Mouse (Mus musculus) embryonic facial prominence, embryonic 15.5 days (tissue): ENCODE results near the gene Raly. TPM values are rescaled to one million over a fixed set of nuclear protein-coding genes. Genes with fewer than 3 reads are reported as not detected.
A peak's percentile ranks its signal among the peaks of the same experiment; 100 is the strongest.
"Not testable (repeated sequence)": the region's sequence is repeated elsewhere in the genome, so short reads cannot be mapped to it uniquely, and the experiment has no call there.

Experiments used
- ATAC-seq: fragments of 200-750 bp; cut with Nextera tagmentation; 2 replicates; pipeline ENCODE4 v1.8.0; 2017; ENCODE audit warnings: low read depth, moderate TSS enrichment; ENCODE audit not compliant: insufficient number of reproducible peaks, low FRiP score, low TSS enrichment
- H3K27ac ChIP-seq: fragments of 300-500 bp; sonication (generic); replicated peaks from 2 replicates; pipeline ENCODE4 v1.5.1; 2015; ENCODE audit warnings: mild to moderate bottlenecking, inconsistent platforms
- H3K27me3 ChIP-seq: fragments of 300-500 bp; sonication (generic); 2 replicates; pipeline ENCODE4 v1.6.1; 2015; ENCODE audit warnings: inconsistent platforms
- H3K36me3 ChIP-seq: fragments of 300-500 bp; sonication (generic); 2 replicates; pipeline ENCODE4 v1.6.1; 2015; ENCODE audit warnings: mild to moderate bottlenecking, inconsistent platforms
- H3K4me1 ChIP-seq: fragments of 300-500 bp; sonication (generic); 2 replicates; pipeline ENCODE4 v1.6.1; 2015; ENCODE audit warnings: inconsistent platforms
- H3K4me2 ChIP-seq: fragments of 300-500 bp; sonication (generic); replicated peaks from 2 replicates; pipeline ENCODE4 v1.6.1; 2015; ENCODE audit warnings: mild to moderate bottlenecking, inconsistent platforms
- H3K4me3 ChIP-seq: fragments of 300-500 bp; sonication (generic); replicated peaks from 2 replicates; pipeline ENCODE4 v1.5.1; 2015; ENCODE audit warnings: mild to moderate bottlenecking, inconsistent platforms
- H3K9ac ChIP-seq: fragments of 300-500 bp; sonication (generic); 2 replicates; pipeline ENCODE4 v1.6.1; 2015; ENCODE audit warnings: inconsistent platforms
- H3K9me3 ChIP-seq: fragments of 300-500 bp; sonication (generic); replicated peaks from 2 replicates; pipeline ENCODE4 v1.6.1; 2016; ENCODE audit warnings: inconsistent platforms
- WGBS: fragments of 180-500 bp; shearing (Covaris S2); methylation state at CpG from one replicate; pipeline ENCODE4 v1.1.7; 2015; 5-methylcytosine and 5-hydroxymethylcytosine counted together
- polyA plus RNA-seq: library from polyadenylated mRNA; unstranded; fragments of >200 nt; fragmentation: Nextera tagmentation; extraction: Ambion mirVana; gene quantifications from 2 replicates; pipeline ENCODE4 v1.2.1, GENCODE M21; 2015

Raly gene
- polyA plus RNA-seq, 1 experiment from 2014 or later: 49.4 TPM

DNA sequence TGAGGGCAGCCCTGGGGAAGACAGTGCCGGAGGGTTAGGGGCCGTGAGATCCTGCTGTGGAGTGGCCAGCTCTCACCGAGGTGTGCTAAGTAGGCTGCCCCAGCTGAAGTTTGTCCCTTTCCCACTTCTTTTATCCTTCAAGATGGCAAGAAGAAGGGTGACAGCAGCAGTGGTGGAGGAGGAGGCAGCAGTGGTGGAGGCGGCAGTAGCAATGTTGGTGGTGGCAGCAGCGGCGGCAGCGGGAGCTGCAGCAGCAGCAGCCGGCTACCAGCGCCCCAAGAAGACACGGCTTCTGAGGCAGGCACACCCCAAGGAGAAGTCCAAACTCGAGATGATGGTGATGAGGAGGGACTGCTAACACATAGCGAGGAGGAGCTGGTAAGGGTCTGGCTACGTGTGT is 72.8 kb downstream of the Raly start:
- no peak overlapping the region for H3K9ac ChIP-seq
- peaks cover 86% of the 10 kb centered on the region for H3K36me3 ChIP-seq
- no peak overlapping the region for H3K4me2 ChIP-seq
- no peaks in the 10 kb centered on the region for H3K27me3 ChIP-seq
- H3K4me1 ChIP-seq: no peaks in the 10 kb centered on the region
- no peak overlapping the region for H3K27ac ChIP-seq
- H3K4me3 ChIP-seq: no peak overlapping the region
- ATAC-seq: no peak
- H3K9me3 ChIP-seq: no peaks in the 10 kb centered on the region
- 94% methylated on average over 13 of the region's 13 CpGs for WGBS

DNA sequence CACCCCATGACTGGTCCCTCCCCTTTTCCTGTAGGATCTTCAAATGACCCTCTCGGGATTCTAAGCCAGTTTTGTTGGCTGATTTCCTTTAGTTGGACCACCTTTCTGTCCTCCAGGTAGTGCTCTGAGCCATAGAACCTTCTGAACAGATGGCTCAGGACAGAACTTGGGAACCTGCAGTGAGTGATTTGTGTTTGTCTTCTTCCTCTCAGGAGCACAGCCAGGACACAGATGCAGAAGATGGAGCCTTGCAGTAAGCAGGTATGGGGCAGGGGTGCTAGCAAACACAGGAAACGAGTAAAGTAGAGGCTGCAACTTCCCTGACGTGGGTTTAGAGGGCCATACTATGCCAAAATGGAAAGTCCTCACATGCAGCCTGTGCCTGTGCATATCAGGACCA is 74.8 kb downstream of the Raly start:
- Histone ChIP-seq H3K4me3 (no peak overlapping the region), H3K4me2 (no peak overlapping the region), H3K9me3 (no peaks in the 10 kb centered on the region), H3K36me3 (peaks cover 88% of the 10 kb centered on the region), H3K27ac (no peak overlapping the region), H3K9ac (no peak overlapping the region), H3K27me3 (no peaks in the 10 kb centered on the region), H3K4me1 (no peaks in the 10 kb centered on the region)
- no peak for ATAC-seq
- 79% methylated on average over 3 of the region's 3 CpGs for WGBS

DNA sequence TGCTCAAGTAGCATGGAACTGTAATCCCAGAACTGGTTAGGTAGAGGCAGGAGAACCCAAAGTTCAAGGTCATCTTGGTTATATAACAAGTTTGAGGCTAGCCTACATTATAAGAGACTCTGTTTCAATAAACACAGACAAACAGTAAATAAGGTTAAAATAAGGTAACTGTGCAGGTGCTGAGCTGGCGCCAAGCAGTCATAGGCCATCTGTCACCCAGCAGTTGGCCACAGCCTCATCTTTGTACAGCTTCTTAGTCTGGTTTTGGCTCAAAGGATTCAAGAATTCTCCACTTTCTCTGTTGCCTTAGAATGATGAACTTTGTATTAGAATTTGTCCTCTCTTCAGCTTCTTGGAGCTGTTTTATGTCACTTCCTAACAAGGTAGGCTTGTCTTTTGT is 77.2 kb downstream of the Raly start:
- no peak for ATAC-seq
- Histone ChIP-seq H3K27ac (no peak overlapping the region), H3K9ac (no peak overlapping the region), H3K4me2 (no peak overlapping the region), H3K36me3 (peaks cover 86% of the 10 kb centered on the region), H3K9me3 (no peaks in the 10 kb centered on the region), H3K4me3 (no peak overlapping the region), H3K27me3 (no peaks in the 10 kb centered on the region), H3K4me1 (no peaks in the 10 kb centered on the region)
- 95% methylated on average over 1 of the region's 1 CpGs for WGBS

DNA sequence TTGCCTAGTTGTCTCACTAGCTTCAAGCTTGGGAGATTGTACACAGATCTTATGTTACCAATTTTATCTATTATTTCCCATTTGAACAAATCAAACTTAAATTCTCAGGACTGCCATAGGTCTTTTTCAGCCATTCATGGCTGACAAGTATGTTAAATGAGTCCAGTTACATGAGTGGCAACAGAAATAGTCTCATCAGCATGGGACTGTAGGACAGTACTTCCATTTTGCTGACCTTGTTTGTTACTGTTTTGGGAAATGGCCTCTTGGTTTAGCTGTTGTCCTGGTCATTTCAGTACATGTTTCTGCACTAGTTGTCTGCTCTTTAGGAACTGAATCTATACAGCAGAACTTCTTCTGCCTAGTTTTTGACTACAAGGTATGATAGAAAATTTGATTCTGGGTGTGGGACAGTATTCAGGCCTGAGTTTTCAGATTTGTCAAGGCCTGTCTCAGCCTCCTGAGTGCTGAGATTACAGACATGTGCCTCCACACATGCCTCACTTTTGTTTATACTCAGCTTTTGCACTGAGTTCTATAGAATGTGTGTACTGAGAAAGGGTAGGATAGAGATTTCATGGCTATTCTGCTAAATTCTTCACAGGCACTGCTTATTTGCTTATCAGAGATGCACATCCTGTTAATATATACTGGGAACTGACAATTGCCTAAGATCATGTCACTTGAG is 79.2 kb downstream of the Raly start:
- Histone ChIP-seq H3K27me3 (no peaks in the 10 kb centered on the region), H3K9ac (no peak overlapping the region), H3K4me2 (no peak overlapping the region), H3K4me3 (no peak overlapping the region), H3K9me3 (no peaks in the 10 kb centered on the region), H3K36me3 (peaks cover 80% of the 10 kb centered on the region), H3K27ac (no peak overlapping the region), H3K4me1 (no peaks in the 10 kb centered on the region)
- no peak for ATAC-seq

DNA sequence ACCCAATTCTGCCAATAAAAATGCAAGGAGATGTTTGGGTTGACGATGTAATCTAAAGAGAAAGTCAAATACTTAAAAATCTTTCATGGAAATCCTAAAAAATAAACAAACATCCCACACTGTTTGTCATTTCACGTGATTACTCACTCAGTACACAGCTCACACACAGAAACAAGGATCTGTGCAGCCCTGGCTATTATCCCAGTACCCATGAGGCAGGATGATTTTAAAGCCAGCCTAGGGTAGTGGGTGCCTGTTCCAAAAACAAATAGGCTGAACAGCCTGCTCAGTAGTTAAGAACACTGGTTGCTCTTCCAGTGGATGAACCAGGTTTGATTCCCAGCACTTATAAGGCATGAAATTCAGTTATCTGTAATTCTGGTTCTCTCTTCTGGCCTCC is 85.7 kb downstream of the Raly start:
- 79% methylated on average over 2 of the region's 2 CpGs for WGBS
- Histone ChIP-seq H3K27me3 (no peaks in the 10 kb centered on the region), H3K27ac (no peak overlapping the region), H3K4me3 (no peak overlapping the region), H3K4me1 (no peaks in the 10 kb centered on the region), H3K4me2 (no peak overlapping the region), H3K36me3 (peaks cover 57% of the 10 kb centered on the region), H3K9me3 (no peaks in the 10 kb centered on the region), H3K9ac (no peak overlapping the region)
- ATAC-seq: no peak

DNA sequence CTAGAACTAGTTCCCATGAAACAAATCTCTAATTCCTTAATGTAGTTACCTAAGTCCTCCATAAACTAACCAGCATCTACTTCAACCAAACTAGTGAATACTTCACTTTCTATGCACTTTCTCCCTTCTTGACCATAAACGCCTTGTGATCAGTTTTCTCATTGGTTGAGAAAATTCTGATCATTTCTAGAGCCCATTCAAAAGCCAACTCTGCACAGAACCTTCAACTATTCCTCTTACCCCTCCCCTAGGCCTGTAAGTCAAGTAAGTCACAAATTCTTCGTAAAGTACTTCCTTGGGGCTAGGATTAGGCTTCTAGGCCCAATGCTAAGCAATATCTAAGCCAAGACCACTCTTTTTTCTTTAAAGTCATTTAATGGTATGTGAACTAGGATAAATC is 100.7 kb downstream of the Raly start:
- Histone ChIP-seq H3K4me3 (peak overlapping the region; percentile 63), H3K9me3 (no peaks in the 10 kb centered on the region), H3K27ac (peak overlapping the region; percentile 90; the same call in 1 of the 2 replicates), H3K27me3 (no peaks in the 10 kb centered on the region), H3K36me3 (peaks cover 14% of the 10 kb centered on the region), H3K4me2 (peak overlapping the region; percentile 55), H3K4me1 (peaks cover 10% of the 10 kb centered on the region), H3K9ac (peak overlapping the region; percentile 82)
- no peak for ATAC-seq
- WGBS: 6% methylated on average over 2 of the region's 2 CpGs

DNA sequence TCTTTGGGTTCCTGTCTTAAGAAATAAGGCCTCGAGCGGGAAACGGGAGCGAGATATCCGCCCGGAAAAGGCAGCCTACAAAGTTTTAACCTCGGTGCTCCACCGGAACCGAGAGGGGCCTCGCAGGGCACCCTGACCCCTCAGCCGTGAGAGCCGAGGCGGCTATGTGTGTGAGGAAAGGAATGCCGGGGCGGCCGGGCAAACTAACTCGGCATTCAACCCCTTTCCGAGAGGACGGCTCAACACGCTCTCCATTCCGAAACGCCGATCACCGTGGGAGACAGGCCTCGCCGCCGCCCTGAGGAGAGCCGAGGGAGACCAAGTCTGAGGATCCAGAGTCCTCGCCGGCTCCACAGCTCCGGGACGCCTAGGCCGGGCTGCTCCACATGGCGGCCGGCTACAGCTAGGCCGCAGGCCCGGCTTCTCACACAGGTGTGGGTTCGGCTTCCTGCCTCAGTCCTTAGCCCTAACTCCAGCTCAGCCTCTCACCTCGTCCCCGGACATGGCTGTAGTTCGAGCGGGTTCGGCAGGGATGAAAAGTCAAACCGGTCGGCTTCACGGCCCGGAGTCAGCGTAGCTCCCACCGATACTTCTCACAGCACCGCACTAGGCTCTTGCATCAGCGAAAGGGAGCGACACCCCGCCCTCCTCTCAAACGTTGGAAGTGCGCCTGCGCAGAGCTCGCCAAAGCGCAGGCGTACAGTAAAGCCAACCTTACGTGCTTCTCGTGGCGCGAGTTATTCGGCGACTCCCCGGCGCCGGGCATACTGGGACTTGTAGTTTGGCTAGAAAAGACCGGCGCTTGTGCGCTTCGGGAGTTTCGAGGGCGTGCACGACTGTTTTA is 101.5 kb downstream of the Raly start, which contains the start of gene Eif2s2:
Gene Eif2s2 (minus strand): TSS at position 735 of the 844 bp plus-strand sequence.
- Histone ChIP-seq H3K9me3 (no peaks in the 10 kb centered on the region), H3K27me3 (no peaks in the 10 kb centered on the region), H3K36me3 (0 out of 2 replicates have a peak, but pooled peaks cover 8% of the 10 kb centered on the region), H3K9ac (peak within 1 kb of the TSS; percentile 82), H3K4me3 (peak within 1 kb of the TSS; percentile 63), H3K27ac (peak within 1 kb of the TSS; percentile 90), H3K4me1 (peaks cover 10% of the 10 kb centered on the region), H3K4me2 (peak within 1 kb of the TSS; percentile 55)
- WGBS: under 1% methylated on average over 75 of the region's 75 CpGs
- ATAC-seq: peak; percentile 96

DNA sequence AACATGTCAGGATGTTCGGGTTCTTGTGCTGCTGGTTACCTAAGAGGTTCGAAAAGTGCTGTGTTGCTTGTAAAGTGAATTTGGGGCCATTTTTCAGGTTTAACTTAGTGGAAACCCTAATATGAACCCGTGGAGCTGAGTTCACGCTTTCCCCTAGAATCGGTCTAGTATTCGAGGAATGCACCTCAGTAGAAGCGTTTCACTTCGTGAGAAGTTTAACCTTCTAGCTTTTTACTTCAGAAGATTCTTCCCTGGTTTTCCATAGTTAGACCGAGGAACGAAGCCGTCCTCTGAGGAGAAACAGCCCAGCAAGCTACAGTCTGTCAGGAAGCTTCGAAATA is 102.1 kb downstream of the Raly start:
- WGBS: 8% methylated on average over 12 of the region's 12 CpGs
- Histone ChIP-seq H3K27ac (peak overlapping the region; percentile 53; the same call in 1 of the 2 replicates), H3K4me2 (peak overlapping the region; percentile 55), H3K9me3 (no peaks in the 10 kb centered on the region), H3K4me1 (peaks cover 10% of the 10 kb centered on the region), H3K36me3 (0 out of 2 replicates have a peak, but pooled peaks cover 4% of the 10 kb centered on the region), H3K27me3 (no peaks in the 10 kb centered on the region), H3K9ac (0 out of 2 replicates have a peak overlapping the region, but pooled peaks have one; percentile 9), H3K4me3 (peak overlapping the region; percentile 63)
- ATAC-seq: peak; percentile 27; the same call in 1 of the 2 replicates

DNA sequence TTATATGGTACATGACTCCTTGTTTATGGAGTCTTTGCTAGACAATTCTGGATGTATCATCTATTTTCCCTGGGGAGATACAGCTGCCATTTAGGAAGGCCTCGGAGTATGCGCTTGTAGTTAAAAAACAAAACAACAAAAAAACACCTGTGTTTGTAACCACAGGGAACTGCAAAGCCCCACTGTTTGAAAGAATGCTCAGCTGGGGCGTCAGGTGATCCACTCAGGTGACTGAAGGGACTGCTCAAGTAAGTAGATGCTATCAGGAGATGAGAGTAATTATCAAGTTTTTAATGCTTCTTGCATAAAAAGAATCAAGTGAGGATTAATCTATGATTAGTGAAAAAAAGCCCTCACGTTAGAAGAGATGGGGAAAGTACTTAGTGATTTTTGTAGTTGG is 102.7 kb downstream of the Raly start:
- 51% methylated on average over 4 of the region's 4 CpGs for WGBS
- no peak overlapping the region for H3K27ac ChIP-seq
- H3K36me3 ChIP-seq: no peaks in the 10 kb centered on the region
- H3K4me3 ChIP-seq: peak overlapping the region; percentile 63; the same call in 1 of the 2 replicates
- no peak for ATAC-seq
- peaks cover 10% of the 10 kb centered on the region for H3K4me1 ChIP-seq
- H3K9ac ChIP-seq: no peak overlapping the region
- H3K9me3 ChIP-seq: no peaks in the 10 kb centered on the region
- peak overlapping the region; percentile 55 for H3K4me2 ChIP-seq
- no peaks in the 10 kb centered on the region for H3K27me3 ChIP-seq

DNA sequence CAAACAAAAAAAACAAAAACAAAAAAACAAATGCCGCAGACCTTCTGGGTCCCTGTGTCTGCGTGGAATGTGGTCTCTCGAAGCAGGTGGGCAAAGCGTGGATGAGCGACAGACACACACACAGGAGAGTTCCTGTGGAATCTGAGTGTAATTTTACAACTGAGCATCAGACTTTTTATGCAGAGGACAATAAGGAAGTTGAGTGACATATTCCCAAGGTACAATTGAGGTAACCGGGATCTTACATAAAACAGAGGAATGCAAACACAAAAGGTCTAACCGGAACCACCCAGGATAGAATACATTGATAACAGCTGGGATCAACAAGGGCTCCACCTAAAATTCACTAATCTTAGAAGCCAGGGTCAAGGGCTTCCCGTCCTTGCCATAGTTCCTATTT is 108.1 kb downstream of the Raly start:
- H3K4me3 ChIP-seq, H3K4me1 ChIP-seq, ATAC-seq, H3K9me3 ChIP-seq, H3K9ac ChIP-seq, H3K36me3 ChIP-seq, H3K27ac ChIP-seq, H3K4me2 ChIP-seq, H3K27me3 ChIP-seq: not testable (repeated sequence)
- WGBS: 82% methylated on average over 8 of the region's 8 CpGs

DNA sequence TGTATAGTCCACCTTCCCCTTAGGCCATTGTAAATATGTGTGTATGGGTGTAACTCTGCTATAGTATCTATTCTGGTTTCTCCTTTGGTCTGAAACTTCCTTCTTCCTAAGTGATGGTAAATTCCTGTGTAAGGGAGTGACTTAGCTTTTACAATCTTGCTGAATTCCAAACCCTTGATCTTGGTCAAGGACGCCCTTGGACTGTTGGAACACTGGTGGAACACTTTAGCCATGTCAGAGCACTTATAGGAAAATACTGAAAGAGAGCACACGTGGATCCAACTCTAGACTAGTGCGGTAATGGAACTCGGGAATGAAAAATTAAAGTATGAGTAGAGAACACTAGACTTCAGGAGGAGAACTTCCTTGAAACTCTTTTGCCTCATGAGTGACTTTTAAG is 108.5 kb downstream of the Raly start:
- not testable (repeated sequence) for H3K4me2 ChIP-seq, ATAC-seq, H3K9me3 ChIP-seq, H3K27me3 ChIP-seq, H3K9ac ChIP-seq, H3K27ac ChIP-seq, H3K4me3 ChIP-seq, H3K4me1 ChIP-seq, H3K36me3 ChIP-seq
- 84% methylated on average over 4 of the region's 4 CpGs for WGBS
